Mouse (Mus musculus) intestine, embryonic 14.5 days (tissue): ENCODE data around the gene Tenm4. TPM values are rescaled to one million over a fixed set of nuclear protein-coding genes. Genes with fewer than 3 reads are reported as not detected.

Source experiments
- ATAC-seq: fragments of 200-750 bp; cut with Nextera tagmentation; replicated peaks from 2 replicates; pipeline ENCODE4 v1.8.0; 2017; ENCODE audit warnings: low read depth, moderate number of reproducible peaks, moderate TSS enrichment, moderate library complexity; ENCODE audit not compliant: low FRiP score, low TSS enrichment
- DNase-seq: peaks from one replicate; pipeline ENCODE4 v3.0.0-alpha.2; 2018; ENCODE audit warnings: low spot score
- H3K27ac ChIP-seq: fragments of 300-500 bp; sonication (generic); 2 replicates; pipeline ENCODE4 v1.5.1; 2014; ENCODE audit warnings: low read depth, mild to moderate bottlenecking, control low read depth
- H3K27me3 ChIP-seq: fragments of 300-500 bp; sonication (generic); replicated peaks from 2 replicates; pipeline ENCODE4 v1.6.1; 2014; ENCODE audit warnings: low read length, control low read depth; ENCODE audit not compliant: control insufficient read depth, insufficient read depth
- H3K36me3 ChIP-seq: fragments of 300-500 bp; sonication (generic); 2 replicates; pipeline ENCODE4 v1.6.1; 2014; ENCODE audit warnings: low read length, control low read depth; ENCODE audit not compliant: control insufficient read depth, insufficient read depth
- H3K4me1 ChIP-seq: fragments of 300-500 bp; sonication (generic); replicated peaks from 2 replicates; pipeline ENCODE4 v1.6.1; 2014; ENCODE audit warnings: low read length, control low read depth, mixed read lengths; ENCODE audit not compliant: control insufficient read depth, insufficient read depth
- H3K4me2 ChIP-seq: fragments of 300-500 bp; sonication (generic); 2 replicates; pipeline ENCODE4 v1.6.1; 2014; ENCODE audit warnings: low read length
- H3K4me3 ChIP-seq: fragments of 300-500 bp; sonication (generic); 2 replicates; pipeline ENCODE4 v1.5.1; 2014; ENCODE audit warnings: low read depth, low read length, control low read depth, mixed read lengths
- H3K9ac ChIP-seq: fragments of 300-500 bp; sonication (generic); 2 replicates; pipeline ENCODE4 v1.6.1; 2014; ENCODE audit warnings: mild to moderate bottlenecking, low read length
- H3K9me3 ChIP-seq: fragments of 300-500 bp; sonication (generic); 2 replicates; pipeline ENCODE4 v1.6.1; 2016; ENCODE audit warnings: low read length, control low read depth; ENCODE audit not compliant: control insufficient read depth
- WGBS: fragments of 180-500 bp; shearing (Covaris S2); extraction: QIAGEN DNeasy Blood & Tissue Kit; methylation state at CpG from one replicate; pipeline ENCODE4 v1.1.7; 2014; 5-methylcytosine and 5-hydroxymethylcytosine counted together
- polyA plus RNA-seq: library from polyadenylated mRNA; unstranded; fragments of >200 nt; fragmentation: Nextera tagmentation; extraction: Ambion mirVana; gene quantifications from 2 replicates; pipeline ENCODE4 v1.2.1, GENCODE M21; 2014

The Tenm4 gene
- polyA plus RNA-seq, 1 experiment from 2014 or later, result 36.5 TPM

DNA sequence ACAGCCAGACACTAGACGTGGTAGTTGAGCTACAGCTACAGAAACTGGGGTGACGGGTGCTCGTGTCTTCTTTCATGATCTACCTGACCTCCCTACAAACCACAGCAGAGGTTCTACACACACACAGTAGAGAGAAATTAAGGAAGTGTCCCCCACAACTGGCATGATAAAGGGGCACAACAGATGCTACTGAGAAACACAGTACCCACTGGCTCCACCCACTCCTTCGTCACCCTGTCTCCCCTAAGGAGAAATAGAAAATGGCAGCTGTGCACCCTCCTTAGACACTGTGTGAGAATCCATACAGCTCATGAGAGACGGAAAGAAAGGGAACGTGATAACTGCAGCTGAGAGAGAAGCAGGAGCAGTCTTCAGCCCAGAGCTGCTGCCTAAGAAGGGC, 708.5 kb downstream of the Tenm4 start:
- H3K9me3 ChIP-seq, result no peaks in the 10 kb centered on the region
- WGBS, result 96% methylated on average over 6 of the region's 6 CpGs
- no peak overlapping the region for H3K27ac ChIP-seq
- no peak overlapping the region for H3K4me2 ChIP-seq
- H3K27me3 ChIP-seq, result no peaks in the 10 kb centered on the region
- no peak for ATAC-seq
- DNase-seq, result no peak
- peaks cover 2% of the 10 kb centered on the region; the same call in 1 of the 2 replicates for H3K36me3 ChIP-seq
- no peak overlapping the region for H3K9ac ChIP-seq
- H3K4me1 ChIP-seq, result no peaks in the 10 kb centered on the region
- no peak overlapping the region for H3K4me3 ChIP-seq

DNA sequence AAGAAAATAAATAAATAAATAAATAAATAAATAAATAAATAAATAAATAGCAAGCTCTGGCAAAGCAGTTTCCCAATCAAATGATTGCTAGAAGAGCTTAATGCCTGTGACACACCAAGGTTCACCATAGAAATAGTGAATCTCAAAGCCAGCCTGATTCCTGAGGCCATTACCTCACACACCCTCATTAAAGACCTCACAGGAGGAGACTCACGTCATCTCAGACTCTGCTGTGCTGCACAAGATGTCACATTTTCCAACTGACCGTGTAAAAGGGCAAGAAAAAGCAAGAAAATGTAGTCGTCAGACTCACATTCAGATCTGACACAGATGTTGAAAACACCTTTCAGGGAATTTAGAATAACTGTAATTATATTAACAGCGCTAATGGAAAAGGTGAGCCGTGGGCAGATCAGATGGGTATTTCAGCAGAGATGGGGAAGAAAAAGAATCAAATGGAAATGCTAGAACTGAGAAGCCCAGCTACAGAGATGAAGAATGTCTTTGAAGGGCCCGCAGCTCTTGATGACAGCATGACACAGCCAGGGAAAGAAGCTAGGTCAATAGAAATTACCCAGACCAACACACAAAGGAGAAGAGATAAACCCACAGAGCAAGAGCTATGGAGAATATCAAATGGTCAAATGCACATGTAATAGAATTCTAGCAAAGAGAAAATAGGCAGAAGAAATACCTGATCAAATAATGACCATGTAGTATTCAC, 709.3 kb downstream of the Tenm4 start:
- Histone ChIP-seq H3K4me2 (no peak overlapping the region), H3K27ac (no peak overlapping the region), H3K4me1 (no peaks in the 10 kb centered on the region), H3K9ac (no peak overlapping the region), H3K4me3 (no peak overlapping the region), H3K9me3 (no peaks in the 10 kb centered on the region), H3K27me3 (no peaks in the 10 kb centered on the region), H3K36me3 (0 out of 2 replicates have a peak, but pooled peaks cover 2% of the 10 kb centered on the region)
- ATAC-seq (no peak), DNase-seq (no peak)
- 87% methylated on average over 6 of the region's 6 CpGs for WGBS

- no peaks in the 10 kb centered on the region for H3K9me3 ChIP-seq
- H3K4me3 ChIP-seq, result no peak overlapping the region
- 0 out of 2 replicates have a peak, but pooled peaks cover 10% of the 10 kb centered on the region for H3K36me3 ChIP-seq
- no peak overlapping the region for H3K4me2 ChIP-seq
- H3K27me3 ChIP-seq, result no peaks in the 10 kb centered on the region
- no peak for DNase-seq
- 98% methylated on average over 3 of the region's 3 CpGs for WGBS
- H3K9ac ChIP-seq, result no peak overlapping the region
- no peaks in the 10 kb centered on the region for H3K4me1 ChIP-seq
- H3K27ac ChIP-seq, result no peak overlapping the region
- no peak for ATAC-seq
Observed at GRCm38 (mm10) chr7:96883297-96883696, 712.3 kb downstream of the Tenm4 start.

- Histone ChIP-seq H3K27ac (no peak overlapping the region), H3K9me3 (no peaks in the 10 kb centered on the region), H3K4me2 (no peak overlapping the region), H3K27me3 (no peaks in the 10 kb centered on the region), H3K9ac (no peak overlapping the region), H3K4me1 (no peaks in the 10 kb centered on the region; the same call in 1 of the 2 replicates), H3K36me3 (peaks cover 10% of the 10 kb centered on the region; the same call in 1 of the 2 replicates), H3K4me3 (no peak overlapping the region)
- WGBS, result 88% methylated on average over 18 of the region's 18 CpGs
- DNase-seq (no peak), ATAC-seq (no peak)
Observed at GRCm38 (mm10) chr7:96887088-96887654, 716.1 kb downstream of the Tenm4 start.

DNA sequence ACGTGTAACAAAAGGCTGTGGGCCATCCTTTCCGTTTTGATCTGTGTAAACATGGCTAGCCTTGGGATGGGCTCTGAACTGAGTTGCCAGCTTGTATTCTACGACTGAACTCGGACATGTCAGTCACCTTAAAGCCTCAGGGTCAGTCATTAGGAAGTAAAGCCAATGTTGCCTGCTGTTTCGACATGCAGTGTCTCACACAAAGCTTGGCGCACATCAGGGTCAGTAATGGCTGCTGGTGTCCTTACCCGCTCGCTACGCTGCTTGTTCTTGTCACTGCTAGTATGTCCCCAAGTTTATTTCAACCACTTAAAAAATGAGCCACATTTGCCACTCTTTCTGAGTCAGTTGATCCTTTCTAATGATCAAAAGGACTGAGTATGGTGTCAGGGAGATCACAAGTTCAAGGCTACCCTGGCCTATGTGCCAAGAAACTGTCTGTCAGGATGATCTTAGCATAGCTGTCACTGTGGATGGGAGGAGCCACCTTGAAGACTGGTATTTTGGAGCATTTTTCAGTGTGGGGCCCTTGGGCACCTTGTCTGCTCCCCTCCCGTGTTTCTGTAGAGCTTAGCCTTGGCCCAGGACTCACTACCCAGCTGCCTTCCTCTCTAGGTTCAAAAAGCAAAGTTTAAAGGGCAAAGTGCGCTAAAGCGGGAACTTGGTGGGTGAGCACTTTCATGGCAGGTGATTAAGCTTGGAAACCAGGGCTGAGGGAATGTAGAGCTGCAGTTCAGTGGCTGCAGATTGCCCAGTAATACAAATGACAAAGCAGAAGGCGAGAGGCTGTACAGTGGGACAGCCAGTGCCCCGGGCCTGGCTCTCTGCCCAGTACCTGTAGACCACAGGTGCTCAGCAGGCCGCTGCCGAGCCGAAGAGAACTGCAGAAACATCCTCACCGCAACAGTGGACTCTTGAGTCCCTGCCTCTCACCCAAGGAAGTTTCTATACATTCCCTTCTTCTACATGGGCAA, 718.3 kb downstream of the Tenm4 start:
- no peak overlapping the region for H3K27ac ChIP-seq

GRCm38 (mm10) chr7:96890035-96890621, 719.1 kb downstream of the Tenm4 start:
- no peak overlapping the region for H3K4me2 ChIP-seq
- 44% methylated on average over 7 of the region's 7 CpGs for WGBS
- no peaks in the 10 kb centered on the region for H3K27me3 ChIP-seq

More for the DNA sequence above, 718.3 kb downstream of the Tenm4 start:
- WGBS, result 90% methylated on average over 18 of the region's 18 CpGs
- Histone ChIP-seq H3K4me1 (no peaks in the 10 kb centered on the region; the same call in 1 of the 2 replicates), H3K4me2 (no peak overlapping the region), H3K9ac (no peak overlapping the region), H3K36me3 (peaks cover 21% of the 10 kb centered on the region), H3K9me3 (no peaks in the 10 kb centered on the region), H3K4me3 (no peak overlapping the region), H3K27me3 (no peaks in the 10 kb centered on the region)
- no peak for ATAC-seq
- DNase-seq, result no peak

GRCm38 (mm10) chr7:96890987-96891386, 719.9 kb downstream of the Tenm4 start:
- DNase-seq, result no peak
- H3K4me1 ChIP-seq, result no peaks in the 10 kb centered on the region; the same call in 1 of the 2 replicates
- WGBS, result 89% methylated on average over 10 of the region's 10 CpGs
- H3K9me3 ChIP-seq, result no peaks in the 10 kb centered on the region
- no peak overlapping the region for H3K27ac ChIP-seq
- no peaks in the 10 kb centered on the region for H3K27me3 ChIP-seq
- H3K36me3 ChIP-seq, result peaks cover 31% of the 10 kb centered on the region
- ATAC-seq, result no peak
- no peak overlapping the region for H3K4me2 ChIP-seq
- no peak overlapping the region for H3K4me3 ChIP-seq
- no peak overlapping the region for H3K9ac ChIP-seq

More at GRCm38 (mm10) chr7:96890035-96890621, 719.1 kb downstream of the Tenm4 start:
- ATAC-seq (no peak), DNase-seq (no peak)
- H3K27ac ChIP-seq, result no peak overlapping the region
- H3K4me3 ChIP-seq, result no peak overlapping the region
- H3K36me3 ChIP-seq, result peaks cover 27% of the 10 kb centered on the region
- no peaks in the 10 kb centered on the region; the same call in 1 of the 2 replicates for H3K4me1 ChIP-seq
- no peaks in the 10 kb centered on the region for H3K9me3 ChIP-seq
- H3K9ac ChIP-seq, result no peak overlapping the region

GRCm38 (mm10) chr7:96899036-96899569, 728.1 kb downstream of the Tenm4 start:
- Histone ChIP-seq H3K36me3 (peaks cover 20% of the 10 kb centered on the region), H3K9me3 (no peaks in the 10 kb centered on the region), H3K4me1 (peaks cover 13% of the 10 kb centered on the region; the same call in 1 of the 2 replicates), H3K27me3 (no peaks in the 10 kb centered on the region), H3K27ac (peak overlapping the region; percentile 22; the same call in 1 of the 2 replicates), H3K9ac (no peak overlapping the region), H3K4me3 (no peak overlapping the region), H3K4me2 (no peak overlapping the region; the same call in 1 of the 2 replicates)
- DNase-seq, result no peak
- WGBS, result 34% methylated on average over 10 of the region's 10 CpGs
- no peak; the same call in 1 of the 2 replicates for ATAC-seq
